Mouse (Mus musculus) liver, adult 10 weeks (tissue): ENCODE measurements around the gene H2-M10.6. TPM values are rescaled to one million over a fixed set of nuclear protein-coding genes. Genes with fewer than 3 reads are reported as not detected.

Source experiments
- polyA plus RNA-seq: library from polyadenylated mRNA; stranded (reverse); fragments of 350-450 nt; fragmentation: Illumina TruSeq; extraction: RNeasy Lipid Tissue Mini Kit (QIAGEN cat#74804); gene quantifications from one replicate; pipeline ENCODE4 v1.2.3, GENCODE M21; 2014; ENCODE audit warnings: low read depth, low replicate concordance

Gene H2-M10.6
- not detected for polyA plus RNA-seq

GRCm38 (mm10) chr17:36811871-36812270, at the start of gene H2-M10.6:
H2-M10.6 (plus strand) TSS chr17:36812171.

GRCm38 (mm10) chr17:36772610-36773009, 39.4 kb upstream of the H2-M10.6 start, which contains the start of gene H2-M10.5:
H2-M10.5 (plus strand) TSS chr17:36772910.

GRCm38 (mm10) chr17:36836874-36837647, 25.1 kb downstream of the H2-M10.6 start, which contains the start of gene Trim26:
Trim26 (plus strand) TSS chr17:36837134.

Other genes starting within 250 kb of the H2-M10.6 start
- not detected for gene H2-M9, start 169.5 kb upstream of the H2-M10.6 start, polyA plus RNA-seq
- gene H2-M1, start 140.0 kb upstream of the H2-M10.6 start, polyA plus RNA-seq = not detected
- gene H2-M10.5, start 39.3 kb upstream of the H2-M10.6 start, polyA plus RNA-seq = not detected
- 22.8 TPM for gene Trim26, start 25.0 kb downstream of the H2-M10.6 start, polyA plus RNA-seq
- not detected for gene Trim15, start 55.0 kb downstream of the H2-M10.6 start, polyA plus RNA-seq
- gene Trim10, start 57.4 kb downstream of the H2-M10.6 start, polyA plus RNA-seq = not detected
- gene Trim40, start 78.0 kb downstream of the H2-M10.6 start, polyA plus RNA-seq = not detected
- gene Trim31, start 85.9 kb downstream of the H2-M10.6 start, polyA plus RNA-seq = not detected
- gene Rnf39, start 130.7 kb downstream of the H2-M10.6 start, polyA plus RNA-seq = 3.8 TPM
- gene Ppp1r11, start 139.6 kb downstream of the H2-M10.6 start, polyA plus RNA-seq = 6.2 TPM
- gene Znrd1, start 146.4 kb downstream of the H2-M10.6 start, polyA plus RNA-seq = 10.4 TPM
- 30.8 TPM for gene Znrd1as, start 146.4 kb downstream of the H2-M10.6 start, polyA plus RNA-seq
- gene 2410137M14Rik, start 169.1 kb downstream of the H2-M10.6 start, polyA plus RNA-seq = not detected
- gene H2-M5, start 177.4 kb downstream of the H2-M10.6 start, polyA plus RNA-seq = not detected
- gene Zfp57, start 189.0 kb downstream of the H2-M10.6 start, polyA plus RNA-seq = 1.9 TPM
- not detected for gene Mog, start 211.2 kb downstream of the H2-M10.6 start, polyA plus RNA-seq
- 2.8 TPM for gene Gabbr1, start 233.8 kb downstream of the H2-M10.6 start, polyA plus RNA-seq